Mouse (Mus musculus): ENCODE measurements at regions not wholly inside any gene's neighbourhood (a gene's known extent, or its start where the extent isn't known, plus 50 kb on each side); places are given as distances from the start of the nearest gene placed in this dataset.

DNA sequence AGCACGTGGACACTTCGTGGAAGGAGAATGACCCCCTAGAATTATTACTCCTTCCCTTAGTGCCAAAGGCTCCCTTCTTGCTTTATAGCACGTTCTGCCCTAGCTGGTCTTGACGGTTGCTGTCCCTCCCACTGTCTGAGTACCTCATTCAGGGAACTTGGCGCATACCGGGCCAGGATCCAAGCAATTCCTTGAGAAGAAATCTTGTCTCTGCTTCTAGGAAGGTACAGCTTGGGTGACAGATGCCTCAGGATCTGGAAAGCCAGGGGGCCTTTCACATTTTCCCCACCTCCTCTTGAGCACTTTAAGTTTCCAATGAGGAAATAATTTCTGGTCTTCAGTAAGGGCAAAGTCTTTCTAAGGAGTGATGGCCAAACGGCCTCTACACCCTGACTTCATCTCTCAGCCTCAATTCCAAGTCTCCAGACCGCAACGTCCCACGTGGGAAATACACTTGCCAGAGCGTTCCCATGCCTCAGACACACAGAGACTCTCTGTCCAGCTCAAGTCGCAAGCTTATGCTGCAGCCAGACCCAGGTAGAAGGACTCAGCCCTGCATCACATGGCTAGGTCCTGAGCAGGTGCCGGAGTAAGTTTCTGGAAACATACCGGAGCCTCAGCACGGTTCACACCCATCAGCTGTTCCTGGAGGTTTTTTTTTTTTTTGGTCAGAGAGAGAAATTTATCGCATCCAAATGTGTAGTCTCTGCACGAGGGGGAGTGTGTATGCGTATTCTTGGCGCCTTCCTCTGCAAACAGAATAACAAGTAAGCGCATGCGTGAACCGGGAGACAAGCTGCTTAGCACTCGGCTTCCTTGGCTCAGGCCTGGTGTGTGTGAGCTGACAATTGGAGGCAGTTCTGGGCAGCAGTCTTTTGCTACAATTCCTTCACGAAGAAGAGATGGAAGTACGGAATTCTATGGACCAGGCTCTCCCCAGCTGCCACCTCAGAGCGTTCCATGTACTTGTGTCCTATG, 171.7 kb upstream of the Kazn start:
- no peak for DNase-seq (ENCODE audit: inconsistent age in 2 of 2, low spot score in 1 of 2)

GRCm38 (mm10) chr4:142397858-142398257, 158.7 kb upstream of the Kazn start:
- no peak for DNase-seq (ENCODE audit: inconsistent age in 2 of 2, low spot score in 1 of 2)

DNA sequence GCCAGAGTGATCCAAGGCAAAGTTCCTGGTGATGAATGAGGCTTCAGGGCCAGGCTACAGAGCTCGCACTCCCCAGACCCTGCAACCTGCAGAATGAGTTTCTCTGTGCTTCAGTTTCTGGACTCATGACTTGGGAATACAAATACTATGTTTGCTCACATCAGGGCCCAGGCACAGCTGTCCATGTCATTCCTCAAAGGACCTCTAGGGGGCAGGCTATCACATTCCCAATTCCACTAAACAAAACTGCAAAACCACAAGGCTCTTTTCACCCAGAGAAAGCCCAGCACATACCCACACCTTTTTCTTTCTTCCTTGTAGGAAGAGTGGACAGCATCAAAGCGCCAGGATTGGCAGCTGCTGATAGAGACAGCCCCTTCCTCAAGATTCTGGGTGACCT, 153.7 kb upstream of the Kazn start:
- peak; percentile 30 to 81 for DNase-seq (ENCODE audit: inconsistent age in 2 of 2, low spot score in 1 of 2)

DNA sequence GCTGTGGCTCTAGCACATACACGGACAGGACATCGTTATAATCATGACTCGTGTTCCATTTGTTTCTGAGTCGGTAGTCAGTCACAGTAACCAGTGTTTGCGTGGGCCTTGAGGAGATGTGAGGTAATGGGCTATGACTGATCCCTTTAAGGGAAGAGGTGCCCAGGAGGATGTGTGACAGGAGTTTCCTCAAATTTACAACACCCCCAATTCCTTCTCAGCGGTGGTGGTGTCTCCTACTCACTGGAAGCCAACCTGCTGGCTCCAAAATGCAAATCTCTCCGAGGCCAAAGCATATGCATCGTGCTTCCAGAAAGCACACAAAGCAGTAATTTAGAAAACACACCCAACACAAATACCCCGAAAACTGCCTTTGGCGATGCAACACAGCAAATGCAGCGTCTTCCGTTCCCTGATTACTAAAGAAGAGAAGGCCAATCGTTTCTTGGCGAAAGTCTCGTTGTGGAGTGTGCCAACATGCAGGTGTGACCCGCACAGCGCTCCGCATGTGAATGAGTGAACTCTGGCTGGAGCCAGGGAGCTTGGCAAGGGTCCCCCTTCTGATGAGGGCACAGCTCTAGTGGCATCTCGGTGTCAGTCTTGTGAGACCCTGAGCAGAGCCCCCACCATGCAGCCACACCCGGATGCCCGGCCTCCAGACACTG, 151.5 kb upstream of the Kazn start:
- no peak for DNase-seq (ENCODE audit: inconsistent age in 2 of 2, low spot score in 1 of 2)

GRCm38 (mm10) chr4:142388476-142388875, 149.3 kb upstream of the Kazn start:
- no peak for DNase-seq (ENCODE audit: inconsistent age in 2 of 2, low spot score in 1 of 2)

GRCm38 (mm10) chr4:142381168-142381567, 142.0 kb upstream of the Kazn start:
- no peak for DNase-seq (ENCODE audit: inconsistent age in 2 of 2, low spot score in 1 of 2)

- no peak for DNase-seq (ENCODE audit: inconsistent age in 2 of 2, low spot score in 1 of 2)
Observed at GRCm38 (mm10) chr4:142378452-142378851, 139.3 kb upstream of the Kazn start.

DNA sequence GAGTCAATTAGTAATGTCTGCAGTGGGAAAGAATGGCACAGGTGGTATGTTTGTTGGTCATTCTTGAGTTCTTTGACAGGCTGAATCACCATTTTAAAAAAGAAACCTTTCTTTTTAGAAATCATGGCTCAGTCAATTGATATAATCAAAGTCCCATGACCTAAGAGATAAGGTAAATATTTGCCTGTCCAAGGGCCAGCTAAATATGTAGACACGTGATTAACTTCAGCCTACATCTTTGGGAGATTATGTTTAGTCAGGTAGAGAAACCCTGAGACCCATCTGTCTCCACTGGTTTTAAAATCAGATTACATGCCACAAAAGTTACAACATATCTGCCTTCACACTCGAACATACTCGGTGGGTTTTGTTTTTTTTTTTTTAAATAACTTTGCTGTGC, 128.6 kb upstream of the Kazn start:
- no peak for DNase-seq (ENCODE audit: inconsistent age in 2 of 2, low spot score in 1 of 2)

GRCm38 (mm10) chr4:142362071-142362470, 122.9 kb upstream of the Kazn start:
- DNase-seq (ENCODE audit: inconsistent age in 2 of 2, low spot score in 1 of 2), result no peak

- DNase-seq (ENCODE audit: inconsistent age in 2 of 2, low spot score in 1 of 2), result peak in 1 of 2 experiments; percentile 59
Observed at GRCm38 (mm10) chr4:142358866-142359265, 119.7 kb upstream of the Kazn start.

- DNase-seq (ENCODE audit: inconsistent age in 2 of 2, low spot score in 1 of 2), result no peak
Observed at GRCm38 (mm10) chr4:142355387-142355786, 116.2 kb upstream of the Kazn start.

- DNase-seq (ENCODE audit: inconsistent age in 2 of 2, low spot score in 1 of 2), result no peak
Observed at GRCm38 (mm10) chr4:142353526-142353925, 114.3 kb upstream of the Kazn start.

- DNase-seq (ENCODE audit: inconsistent age in 2 of 2, low spot score in 1 of 2), result peak; percentile 70 to 79
Observed at GRCm38 (mm10) chr4:142351831-142352230, 112.6 kb upstream of the Kazn start.

GRCm38 (mm10) chr4:142350986-142351385, 111.8 kb upstream of the Kazn start:
- DNase-seq (ENCODE audit: inconsistent age in 2 of 2, low spot score in 1 of 2), result peak; percentile 57 to 70

- peak in 1 of 2 experiments; percentile 77 for DNase-seq (ENCODE audit: inconsistent age in 2 of 2, low spot score in 1 of 2)
Observed at GRCm38 (mm10) chr4:142348910-142349309, 109.7 kb upstream of the Kazn start.

DNA sequence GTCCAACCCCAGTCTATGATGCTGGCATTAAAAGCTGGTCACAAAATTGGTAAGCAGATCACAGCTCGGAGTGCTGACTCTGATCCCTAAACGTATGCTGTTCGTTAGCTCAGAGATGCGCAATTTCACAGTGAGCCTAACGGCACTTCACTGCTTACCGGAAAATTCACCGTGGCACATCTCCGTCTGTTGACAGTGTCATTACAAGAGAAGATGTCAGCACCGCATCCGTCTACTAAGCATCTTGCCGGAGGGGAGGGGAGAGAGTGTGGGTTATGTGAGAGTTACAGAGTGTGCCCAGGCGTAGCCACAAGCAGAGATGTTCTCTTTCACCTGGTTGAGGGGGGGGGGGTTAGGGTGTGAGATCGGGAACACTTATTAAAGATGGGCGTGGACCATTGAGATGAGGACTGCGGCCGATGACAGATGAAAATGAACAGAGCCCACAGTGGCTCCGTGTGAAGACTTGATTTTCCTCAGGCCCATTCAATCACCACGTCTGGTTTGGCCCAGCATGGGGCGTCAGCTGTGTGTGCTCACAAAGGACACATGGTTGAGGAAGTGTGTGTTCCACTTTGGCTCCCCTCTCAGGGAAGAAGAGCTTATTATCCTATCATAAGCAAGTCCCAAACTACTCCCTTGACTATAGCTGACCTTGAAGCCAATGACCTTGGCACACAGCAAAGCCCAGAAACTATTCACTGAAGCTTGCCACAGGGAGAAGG, 103.4 kb upstream of the Kazn start:
- no peak for DNase-seq (ENCODE audit: inconsistent age in 2 of 2, low spot score in 1 of 2)

DNA sequence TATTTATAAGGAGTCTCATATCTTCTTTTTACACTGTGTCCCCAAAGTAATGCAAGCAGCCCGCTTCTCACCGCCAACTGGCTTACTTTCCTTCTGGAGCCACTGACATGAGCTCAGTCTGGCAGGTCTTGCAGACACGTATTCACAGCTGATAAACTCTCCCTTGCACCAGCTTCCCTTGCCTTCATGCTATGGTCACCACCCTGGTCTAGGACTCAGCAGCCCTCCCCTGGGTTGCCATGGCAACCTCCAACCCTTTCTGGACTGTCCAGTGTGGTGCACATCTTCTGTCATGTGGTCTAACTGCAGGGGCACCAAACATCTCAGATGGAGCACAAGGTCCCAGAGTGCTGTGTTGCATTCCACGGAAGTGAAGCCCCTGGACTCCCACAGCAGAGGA, 102.1 kb upstream of the Kazn start:
- no peak for DNase-seq (ENCODE audit: inconsistent age in 2 of 2, low spot score in 1 of 2)

GRCm38 (mm10) chr4:142340057-142340456, 100.9 kb upstream of the Kazn start:
- no peak for DNase-seq (ENCODE audit: inconsistent age in 2 of 2, low spot score in 1 of 2)

GRCm38 (mm10) chr4:142337701-142338100, 98.5 kb upstream of the Kazn start:
- peak; percentile 41 to 83 for DNase-seq (ENCODE audit: inconsistent age in 2 of 2, low spot score in 1 of 2)

DNA sequence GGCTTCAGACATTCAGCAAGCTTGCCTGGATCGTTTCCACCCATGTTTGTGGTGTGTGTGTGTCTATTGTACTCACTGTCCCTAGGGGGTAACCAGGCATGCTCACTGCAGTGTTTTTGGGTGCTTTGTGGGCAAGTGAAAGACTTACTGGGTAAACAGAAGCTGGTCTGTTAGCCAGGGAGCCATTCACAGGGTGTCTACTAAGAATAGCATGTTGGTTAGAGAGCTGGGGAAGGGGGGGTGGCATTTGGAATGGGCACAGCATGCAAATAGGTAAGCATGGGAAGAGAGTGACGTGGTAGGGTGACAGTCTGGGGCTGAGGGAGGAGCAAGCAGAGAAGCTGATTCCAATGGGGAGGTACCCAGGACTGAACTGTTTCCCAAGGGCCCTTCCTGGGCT, 97.7 kb upstream of the Kazn start:
- DNase-seq (ENCODE audit: inconsistent age in 2 of 2, low spot score in 1 of 2), result no peak

GRCm38 (mm10) chr4:142334084-142334483, 94.9 kb upstream of the Kazn start:
- peak; percentile 55 to 70 for DNase-seq (ENCODE audit: inconsistent age in 2 of 2, low spot score in 1 of 2)

All from adrenal gland, adult (tissue).